In the genomic region with DNA sequence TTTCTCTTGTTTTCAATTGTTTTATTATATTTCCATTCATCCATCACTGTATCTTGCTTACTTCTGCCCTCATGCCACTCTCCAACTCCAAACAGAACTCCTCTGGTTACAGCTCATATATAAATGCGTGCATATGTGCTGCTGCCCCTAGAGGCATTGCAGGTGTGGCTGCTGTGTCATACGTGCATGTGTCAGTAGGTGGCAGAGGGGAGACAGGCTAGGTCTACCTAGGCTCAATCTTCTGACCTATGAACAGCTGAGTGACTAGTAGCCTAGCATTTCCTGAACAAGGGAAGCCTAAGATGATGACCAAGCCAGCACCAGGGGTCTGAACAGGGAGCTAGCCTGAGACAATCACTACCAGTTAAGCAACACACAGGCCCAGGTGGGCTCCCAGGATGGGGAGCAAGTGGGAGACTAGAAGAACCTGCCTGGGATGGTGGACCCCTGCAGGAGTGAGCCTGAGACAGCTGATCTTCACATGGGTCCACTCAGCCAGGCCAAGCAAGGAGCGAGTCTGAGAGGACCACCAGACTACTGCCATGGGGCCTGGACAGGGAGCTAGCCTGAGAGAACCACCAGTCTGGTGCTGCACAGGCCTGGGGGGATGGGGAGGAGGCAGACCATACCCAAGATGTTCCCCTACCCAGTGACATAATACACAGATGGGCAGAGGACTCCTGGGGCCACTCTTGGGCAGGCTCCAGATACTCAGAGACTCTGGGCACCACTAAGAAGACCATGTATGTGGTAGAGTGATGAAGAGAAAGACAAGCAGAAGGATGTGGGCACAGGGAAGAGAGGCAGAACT, we compare ENCODE assay signal across 7 mouse cellular contexts. TPM values are rescaled to one million over a fixed set of nuclear protein-coding genes. Genes with fewer than 3 reads are reported as not detected.
DNase-seq lines count a peak whose midpoint lies in the region; ATAC-seq lines count a peak whose summit lies in the region.

No protein-coding gene starts in this region.

- H3K4me3 ChIP-seq in hindbrain, embryonic 14.5 days (replicated peaks; ENCODE audit: low read length) = no peak overlapping the region
- H3K4me3 ChIP-seq in liver, embryonic 12.5 days = no peak overlapping the region
- no peak overlapping the region for H3K4me3 ChIP-seq in neural tube, embryonic 13.5 days

- DNase-seq in 3T3-L1 (ENCODE audit: low read depth, low spot score) = peak; percentile 50
- DNase-seq in CD4-positive, CD25-positive, alpha-beta regulatory T cell, adult 2 months (ENCODE audit: low read depth, low spot score) = peak; percentile 83
- DNase-seq in embryo, embryonic 10.5 days (ENCODE audit: low spot score) = peak; percentile 36
- no peak for DNase-seq in hindbrain, embryonic 14.5 days (ENCODE audit: low spot score)
- DNase-seq in layer of hippocampus, postnatal 36 days = no peak

- H3K36me3 ChIP-seq in hindbrain, embryonic 14.5 days (replicated peaks; ENCODE audit: control insufficient read depth, insufficient read depth) = no peaks in the 10 kb centered on the region
- H3K36me3 ChIP-seq in liver, embryonic 12.5 days = no peaks in the 10 kb centered on the region
- H3K36me3 ChIP-seq in neural tube, embryonic 13.5 days = no peaks in the 10 kb centered on the region

- H3K9me3 ChIP-seq in hindbrain, embryonic 14.5 days (ENCODE audit: control insufficient read depth, low read length) = no peaks in the 10 kb centered on the region
- no peaks in the 10 kb centered on the region for H3K9me3 ChIP-seq in liver, embryonic 12.5 days (replicated peaks)
- no peaks in the 10 kb centered on the region for H3K9me3 ChIP-seq in neural tube, embryonic 13.5 days

- no peak overlapping the region for H3K4me2 ChIP-seq in hindbrain, embryonic 14.5 days (replicated peaks)
- H3K4me2 ChIP-seq in liver, embryonic 12.5 days = no peak overlapping the region
- H3K4me2 ChIP-seq in neural tube, embryonic 13.5 days = no peak overlapping the region

- no peak overlapping the region for H3K9ac ChIP-seq in hindbrain, embryonic 14.5 days
- no peak overlapping the region for H3K9ac ChIP-seq in liver, embryonic 12.5 days
- H3K9ac ChIP-seq in neural tube, embryonic 13.5 days = no peak overlapping the region

- H3K4me1 ChIP-seq in hindbrain, embryonic 14.5 days (replicated peaks; ENCODE audit: control insufficient read depth, insufficient read depth, low read length) = peaks cover 21% of the 10 kb centered on the region
- peaks cover 30% of the 10 kb centered on the region for H3K4me1 ChIP-seq in liver, embryonic 12.5 days
- H3K4me1 ChIP-seq in neural tube, embryonic 13.5 days (replicated peaks) = peaks cover 49% of the 10 kb centered on the region

- ATAC-seq in hindbrain, embryonic 14.5 days (ENCODE audit: low FRiP score) = peak; percentile 49; the same call in 1 of the 2 replicates
- peak; percentile 67 for ATAC-seq in liver, embryonic 12.5 days
- peak; percentile 55 for ATAC-seq in neural tube, embryonic 13.5 days (ENCODE audit: low read depth)

- H3K27ac ChIP-seq in hindbrain, embryonic 14.5 days = no peak overlapping the region
- no peak overlapping the region for H3K27ac ChIP-seq in liver, embryonic 12.5 days
- H3K27ac ChIP-seq in neural tube, embryonic 13.5 days (replicated peaks) = no peak overlapping the region

- WGBS in hindbrain, embryonic 14.5 days = 53% methylated on average over 3 of the region's 3 CpGs
- 49% methylated on average over 3 of the region's 3 CpGs for WGBS in liver, embryonic 12.5 days (ENCODE audit: insufficient replicate concordance)
- 44% methylated on average over 3 of the region's 3 CpGs for WGBS in neural tube, embryonic 13.5 days

- no peaks in the 10 kb centered on the region for H3K27me3 ChIP-seq in hindbrain, embryonic 14.5 days (ENCODE audit: control insufficient read depth, insufficient read depth, low read length)
- H3K27me3 ChIP-seq in liver, embryonic 12.5 days (replicated peaks) = no peaks in the 10 kb centered on the region
- no peaks in the 10 kb centered on the region for H3K27me3 ChIP-seq in neural tube, embryonic 13.5 days

RNA-seq across cellular contexts. Expression of gene Map3k4, which starts 17.5 kb away (rescaled TPM):
- 35.9 and 43.6 TPM in 2 replicates for polyA plus RNA-seq in hindbrain, embryonic 14.5 days (2014; fragmentation: Nextera tagmentation; extraction: Ambion mirVana)
- polyA plus RNA-seq in liver, embryonic 12.5 days (2016; fragmentation: Nextera tagmentation; extraction: Ambion mirVana) = 23.0 and 24.2 TPM in 2 replicates
- polyA plus RNA-seq in neural tube, embryonic 13.5 days (2015; fragmentation: Nextera tagmentation; extraction: Ambion mirVana) = 35.8 and 41.7 TPM in 2 replicates
- total RNA-seq in layer of hippocampus, postnatal 36 days (2021) = 10 to 100 TPM; 63.5 to 78.5 TPM

Comparison
In these comparisons a context has a peak if more than half of its experiments do, and no peak if none do; other contexts are left out.
1. DNase-seq: peak in 3T3-L1 (single experiment), CD4-positive, CD25-positive, alpha-beta regulatory T cell, adult 2 months (single experiment) and embryo, embryonic 10.5 days (single experiment); none in hindbrain, embryonic 14.5 days (single experiment) and layer of hippocampus, postnatal 36 days (0 of 2).
2. Peak in every context shown above with its lines, with median percentiles within 50 percentile points of each other: ATAC-seq.